Mouse (Mus musculus): ENCODE results near the gene Bloc1s5. TPM values are rescaled to one million over a fixed set of nuclear protein-coding genes. Genes with fewer than 3 reads are reported as not detected.

Gene Bloc1s5
- polyA plus RNA-seq (2012; fragmentation: generic; extraction: Trizol), result 10 to 100 TPM in 1 of 2 experiments, 1 to 10 TPM in 1; 2.8 to 11.2 TPM

DNA sequence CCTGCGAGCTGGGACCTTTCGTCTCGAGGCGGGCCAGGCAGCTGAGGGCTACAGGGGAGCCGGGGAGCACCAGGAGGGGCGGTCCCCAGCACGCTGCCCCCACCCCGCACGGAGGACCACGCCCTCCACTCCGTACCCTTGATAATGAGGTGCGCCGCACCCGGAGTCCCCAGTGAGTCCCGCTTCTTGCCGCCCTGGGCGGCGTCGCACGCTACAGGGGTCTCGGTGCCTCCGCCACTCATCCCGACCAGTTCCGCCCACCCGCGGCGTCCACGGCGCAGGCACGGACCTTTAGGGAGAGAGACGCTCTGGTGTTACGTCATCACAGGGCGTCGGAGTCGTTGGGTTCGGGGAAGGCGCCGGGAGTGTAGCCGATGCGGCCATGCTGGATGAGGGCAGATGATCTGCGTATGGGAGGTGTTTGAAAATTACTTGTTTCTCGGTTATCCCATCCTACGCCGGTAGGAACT, at the start of gene Bloc1s5:
Bloc1s5 (minus strand) TSS at position 310 of the 470 bp plus-strand sequence.

DNA sequence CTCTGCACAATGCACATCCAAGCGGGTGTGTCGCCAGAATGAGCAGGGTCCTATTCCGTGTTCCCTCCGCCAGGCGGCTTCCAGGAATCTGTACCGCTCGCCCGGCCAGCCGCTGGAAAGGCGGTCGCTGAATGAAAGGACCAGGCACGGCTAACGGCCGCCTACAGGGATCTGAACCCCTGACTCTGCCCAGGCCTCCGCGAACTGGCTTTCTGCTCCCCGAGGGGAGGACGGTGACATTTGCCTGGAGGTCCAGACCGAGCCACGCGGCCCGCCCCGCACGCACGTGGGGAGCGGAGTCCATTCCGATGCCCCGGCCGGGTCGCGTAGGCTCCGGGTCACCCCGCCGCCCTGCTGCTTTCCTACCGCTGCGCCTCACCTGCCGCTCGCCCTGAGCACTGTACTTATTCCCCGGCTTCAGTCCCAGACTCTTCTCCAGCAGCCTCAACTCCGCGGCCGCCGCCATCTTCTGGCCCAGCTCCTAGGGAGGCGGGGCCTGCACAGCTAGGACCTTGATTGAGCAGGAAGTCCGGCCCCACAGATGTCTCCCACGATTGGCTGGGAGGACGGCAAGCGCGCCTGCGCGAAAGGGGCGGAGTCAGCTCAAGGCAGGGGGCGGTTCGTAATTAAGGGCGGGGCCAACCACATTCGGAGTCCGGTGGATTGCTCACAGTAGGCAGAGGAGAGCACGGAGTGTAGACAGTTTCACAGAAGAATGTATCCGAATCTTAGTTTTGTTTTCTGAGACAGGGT, 23.8 kb upstream of the Bloc1s5 start, which contains the start of gene Eef1e1:
Eef1e1 (minus strand) TSS at position 531 of the 753 bp plus-strand sequence.

Other genes starting within 250 kb of the Bloc1s5 start
- 100 to 1,000 TPM; 103 to 328 TPM for gene Txndc5, start 106.3 kb downstream of the Bloc1s5 start, polyA plus RNA-seq (2012; fragmentation: generic; extraction: Trizol)
- 10 to 100 TPM in 1 of 2 experiments, 1 to 10 TPM in 1; 4.8 to 13.1 TPM for gene Eef1e1, start 23.9 kb upstream of the Bloc1s5 start, polyA plus RNA-seq (2012; fragmentation: generic; extraction: Trizol)

Measured in C3H10T1/2 (cell line).